Mouse (Mus musculus): Measurements from ENCODE around the gene P2rx1.

Gene P2rx1

GRCm38 (mm10) chr11:72998771-72999170 lies at the start of gene P2rx1:
Gene P2rx1 (plus strand): TSS chr11:72999103.
- no peak for DNase-seq (ENCODE audit: low spot score in 2 of 2)

- no peak for DNase-seq (ENCODE audit: low spot score in 2 of 2)
Observed at GRCm38 (mm10) chr11:72951137-72952000, 47.5 kb upstream of the P2rx1 start.

GRCm38 (mm10) chr11:72952226-72952625 lies 46.7 kb upstream of the P2rx1 start:
- no peak for DNase-seq (ENCODE audit: low spot score in 2 of 2)

GRCm38 (mm10) chr11:72952697-72953096 lies 46.2 kb upstream of the P2rx1 start:
- no peak for DNase-seq (ENCODE audit: low spot score in 2 of 2)

- no peak for DNase-seq (ENCODE audit: low spot score in 2 of 2)
Observed at GRCm38 (mm10) chr11:72953116-72953439, 45.8 kb upstream of the P2rx1 start.

- no peak for DNase-seq (ENCODE audit: low spot score in 2 of 2)
Observed at GRCm38 (mm10) chr11:72953440-72954151, 45.3 kb upstream of the P2rx1 start.

- DNase-seq (ENCODE audit: low spot score in 2 of 2): no peak
Observed at GRCm38 (mm10) chr11:72954216-72954615, 44.7 kb upstream of the P2rx1 start.

GRCm38 (mm10) chr11:72955339-72955974 lies 43.4 kb upstream of the P2rx1 start:
- no peak for DNase-seq (ENCODE audit: low spot score in 2 of 2)

- no peak for DNase-seq (ENCODE audit: low spot score in 2 of 2)
Observed at GRCm38 (mm10) chr11:72957318-72957717, 41.6 kb upstream of the P2rx1 start.

GRCm38 (mm10) chr11:72959924-72960679 lies 38.8 kb upstream of the P2rx1 start:
- no peak for DNase-seq (ENCODE audit: low spot score in 2 of 2)

GRCm38 (mm10) chr11:72960723-72961071 lies 38.2 kb upstream of the P2rx1 start:
- no peak for DNase-seq (ENCODE audit: low spot score in 2 of 2)

- DNase-seq (ENCODE audit: low spot score in 2 of 2): no peak
Observed at GRCm38 (mm10) chr11:72961072-72961980, 37.6 kb upstream of the P2rx1 start, which contains the start of gene Atp2a3. Gene Atp2a3 (plus strand): TSS chr11:72961169.

GRCm38 (mm10) chr11:72962378-72962777 lies 36.5 kb upstream of the P2rx1 start:
- DNase-seq (ENCODE audit: low spot score in 2 of 2): no peak

- no peak for DNase-seq (ENCODE audit: low spot score in 2 of 2)
Observed at GRCm38 (mm10) chr11:72963058-72963788, 35.7 kb upstream of the P2rx1 start.

GRCm38 (mm10) chr11:72963789-72964294 lies 35.1 kb upstream of the P2rx1 start:
- no peak for DNase-seq (ENCODE audit: low spot score in 2 of 2)

GRCm38 (mm10) chr11:72974995-72975503 lies 23.9 kb upstream of the P2rx1 start:
- no peak for DNase-seq (ENCODE audit: low spot score in 2 of 2)

GRCm38 (mm10) chr11:72982516-72982915 lies 16.4 kb upstream of the P2rx1 start:
- DNase-seq (ENCODE audit: low spot score in 2 of 2): no peak

GRCm38 (mm10) chr11:72983283-72983682 lies 15.6 kb upstream of the P2rx1 start:
- DNase-seq (ENCODE audit: low spot score in 2 of 2): no peak

GRCm38 (mm10) chr11:72986745-72987144 lies 12.2 kb upstream of the P2rx1 start:
- no peak for DNase-seq (ENCODE audit: low spot score in 2 of 2)

- DNase-seq (ENCODE audit: low spot score in 2 of 2): no peak
Observed at GRCm38 (mm10) chr11:72987234-72987633, 11.7 kb upstream of the P2rx1 start.
